Mouse (Mus musculus): Measurements from ENCODE around the gene 9130213A22Rik. TPM values are rescaled to one million over a fixed set of nuclear protein-coding genes. Genes with fewer than 3 reads are reported as not detected.

The 9130213A22Rik gene
- 1 to 10 TPM; 1.3 to 1.4 TPM for total RNA-seq (2021)
- long read RNA-seq, experiment 1, partial matches to known transcripts = 0 of 1 reads
- long read RNA-seq, experiment 1, other reads (novel, unspliced or antisense) = 1 of 1 reads
- long read RNA-seq, experiment 2 = 0 reads

- peak; percentile 79 to 82 for DNase-seq (ENCODE audit: low spot score in 2 of 2)
Observed at GRCm38 (mm10) chr11:69122336-69122951, at the start of gene 9130213A22Rik. TSS of gene 9130213A22Rik (minus strand) at chr11:69122589.

DNA sequence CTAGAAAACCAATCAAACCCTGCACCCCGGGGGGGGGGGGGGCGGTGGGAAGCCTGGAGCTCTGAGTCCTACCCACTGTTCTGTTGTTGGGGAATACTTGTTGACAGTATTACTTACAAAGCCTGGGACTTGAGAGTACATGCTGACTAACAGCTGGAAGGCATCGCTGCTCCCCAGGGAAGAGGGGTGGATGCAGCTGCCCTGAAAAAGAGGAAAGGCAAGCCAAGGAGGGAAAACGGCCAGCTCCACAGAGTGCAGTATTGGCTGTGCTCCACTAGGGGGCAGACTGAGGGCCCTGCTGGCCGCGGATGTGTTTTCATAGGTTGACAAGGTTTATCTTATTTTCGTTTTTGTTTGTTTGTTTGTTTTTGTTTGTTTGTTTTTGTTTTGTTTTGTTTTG lies 49.2 kb upstream of the 9130213A22Rik start:
- no peak for DNase-seq (ENCODE audit: low spot score in 2 of 2)

GRCm38 (mm10) chr11:69169313-69169712 lies 46.9 kb upstream of the 9130213A22Rik start:
- DNase-seq (ENCODE audit: low spot score in 2 of 2) = no peak

- DNase-seq (ENCODE audit: low spot score in 2 of 2) = no peak
Observed at GRCm38 (mm10) chr11:69156800-69157199, 34.4 kb upstream of the 9130213A22Rik start, which contains the start of gene Alox12b. TSS of gene Alox12b (plus strand) at chr11:69156989.

DNA sequence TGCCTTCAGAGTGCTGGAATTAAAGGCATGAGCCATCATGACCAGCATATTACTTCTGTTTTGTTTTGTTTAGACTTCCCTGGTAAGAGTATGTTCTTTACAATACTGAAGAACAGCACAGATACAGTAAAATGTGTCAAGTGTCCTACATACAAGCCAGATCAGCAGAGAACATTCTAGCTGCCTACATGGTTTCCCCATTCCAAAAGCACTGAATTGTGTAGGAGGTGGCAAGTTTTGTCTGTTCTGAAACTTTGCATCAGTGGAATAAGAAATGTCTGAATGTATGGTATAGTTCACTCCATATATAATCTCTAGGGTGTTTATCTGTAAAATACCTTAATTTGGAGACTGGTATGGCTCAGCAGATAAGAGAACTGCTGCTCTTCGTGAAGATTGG lies 33.0 kb upstream of the 9130213A22Rik start:
- DNase-seq (ENCODE audit: low spot score in 2 of 2) = no peak

DNA sequence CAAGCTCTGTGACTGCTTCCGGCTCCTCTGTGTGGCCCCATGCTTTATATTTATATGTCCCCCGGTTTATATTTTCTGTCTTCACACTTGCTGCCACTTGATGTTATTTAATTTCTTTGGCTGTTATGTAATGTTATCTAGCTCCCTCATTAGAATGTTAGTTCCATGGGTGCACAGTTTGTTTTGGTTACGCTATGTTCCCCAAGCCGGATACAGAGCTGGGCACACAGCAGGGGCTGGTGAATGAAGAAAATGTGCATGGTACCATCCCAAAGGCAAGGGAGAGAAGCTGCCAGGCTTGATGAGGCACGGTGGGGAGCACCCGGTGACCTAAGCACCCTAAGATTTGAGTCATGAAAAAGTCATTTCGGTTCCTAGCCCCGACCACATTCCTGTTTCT lies 31.4 kb upstream of the 9130213A22Rik start:
- no peak for DNase-seq (ENCODE audit: low spot score in 2 of 2)

DNA sequence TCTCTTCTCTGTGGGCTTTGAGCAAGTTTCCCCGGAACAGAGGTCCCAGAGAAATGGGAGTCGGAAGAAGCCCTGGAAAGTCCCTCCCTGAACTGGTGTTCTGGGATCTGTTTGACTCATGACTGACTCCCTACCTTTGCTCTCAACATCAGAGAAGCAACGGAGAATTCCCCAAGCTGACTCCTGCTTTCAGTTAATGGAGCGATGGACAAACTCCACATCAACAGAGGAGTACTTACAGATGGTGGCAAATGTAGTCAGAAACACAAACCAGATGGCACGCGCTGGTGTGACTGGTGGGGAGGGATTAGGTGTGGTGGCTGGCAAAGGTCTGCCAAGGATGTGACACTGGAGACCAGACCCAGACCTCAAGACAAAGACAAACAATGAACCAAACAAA lies 28.6 kb upstream of the 9130213A22Rik start:
- DNase-seq (ENCODE audit: low spot score in 2 of 2) = no peak

DNA sequence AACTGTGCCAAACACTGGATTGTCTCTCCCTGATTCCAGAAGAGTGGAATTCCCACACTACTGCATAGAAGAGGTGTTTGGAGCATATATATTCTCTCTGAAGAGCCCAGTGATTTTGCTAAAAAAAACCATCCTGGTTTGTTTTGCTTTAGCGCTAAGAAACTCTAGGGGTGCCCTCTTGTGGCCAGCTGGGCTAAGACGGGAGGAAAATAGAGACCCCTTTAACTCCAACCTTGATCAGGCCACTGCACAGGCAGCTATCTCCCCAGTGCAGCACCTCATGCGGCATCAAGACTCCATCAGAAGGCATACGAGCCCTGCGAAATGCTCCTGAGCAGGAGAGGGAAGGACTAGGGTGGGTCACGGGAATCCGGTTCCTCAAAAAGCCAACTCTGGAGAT lies 28.1 kb upstream of the 9130213A22Rik start:
- peak in 1 of 2 experiments; percentile 38 for DNase-seq (ENCODE audit: low spot score in 2 of 2)

DNA sequence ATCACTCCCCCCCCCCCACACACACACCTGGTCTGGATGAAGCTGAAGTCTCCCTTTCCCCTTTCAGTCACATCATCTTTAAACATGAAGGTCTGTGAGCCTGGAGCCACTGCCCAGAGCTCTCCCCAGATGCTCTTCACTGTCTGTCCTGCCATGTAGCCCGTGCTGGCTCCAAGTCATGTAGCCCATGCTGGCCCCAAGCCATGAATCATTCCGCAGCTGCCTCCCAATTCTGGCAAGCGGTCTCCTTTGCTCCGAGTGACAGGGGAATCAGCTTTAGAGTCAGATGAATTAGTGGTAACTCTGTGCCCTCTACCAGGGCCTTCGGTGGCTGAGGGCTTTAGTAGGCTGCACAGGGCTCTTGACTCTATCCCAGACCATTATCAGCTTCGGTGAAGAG lies 27.3 kb upstream of the 9130213A22Rik start:
- no peak for DNase-seq (ENCODE audit: low spot score in 2 of 2)

- DNase-seq (ENCODE audit: low spot score in 2 of 2) = no peak
Observed at GRCm38 (mm10) chr11:69148451-69148960, 26.1 kb upstream of the 9130213A22Rik start.

GRCm38 (mm10) chr11:69147546-69147945 lies 25.2 kb upstream of the 9130213A22Rik start:
- no peak for DNase-seq (ENCODE audit: low spot score in 2 of 2)

- DNase-seq (ENCODE audit: low spot score in 2 of 2) = no peak
Observed at GRCm38 (mm10) chr11:69135361-69135760, 13.0 kb upstream of the 9130213A22Rik start.

- no peak for DNase-seq (ENCODE audit: low spot score in 2 of 2)
Observed at GRCm38 (mm10) chr11:69134622-69134968, 12.2 kb upstream of the 9130213A22Rik start.

DNA sequence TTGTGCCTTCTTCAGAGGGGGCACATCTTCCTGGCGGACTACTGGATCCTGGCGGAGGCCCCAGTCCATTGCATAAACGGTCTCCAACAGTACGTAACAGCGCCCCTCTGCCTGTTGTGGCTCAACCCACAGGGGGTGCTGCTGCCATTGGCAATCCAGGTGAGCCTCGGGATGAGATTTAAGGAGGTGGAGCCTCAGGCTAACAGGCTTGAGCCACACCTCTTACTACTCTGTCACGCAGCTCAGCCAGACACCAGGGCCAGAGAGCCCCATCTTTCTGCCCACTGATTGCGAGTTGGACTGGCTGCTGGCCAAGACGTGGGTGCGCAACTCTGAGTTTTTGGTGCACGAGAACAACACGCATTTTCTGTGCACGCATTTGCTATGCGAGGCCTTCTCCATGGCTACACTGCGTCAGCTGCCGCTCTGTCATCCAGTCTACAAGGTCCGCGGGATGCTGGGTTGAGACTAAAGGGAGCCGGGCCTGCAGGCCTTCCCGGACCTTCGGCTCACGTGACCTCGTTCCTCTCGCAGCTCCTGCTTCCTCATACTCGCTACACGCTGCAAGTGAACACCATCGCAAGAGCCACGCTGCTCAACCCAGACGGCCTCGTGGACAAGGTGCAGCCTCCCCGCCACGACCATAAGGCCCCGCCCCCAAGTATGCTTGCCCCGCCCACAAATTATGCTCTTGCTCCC lies 11.7 kb upstream of the 9130213A22Rik start:
- DNase-seq (ENCODE audit: low spot score in 2 of 2) = peak in 1 of 2 experiments; percentile 39

DNA sequence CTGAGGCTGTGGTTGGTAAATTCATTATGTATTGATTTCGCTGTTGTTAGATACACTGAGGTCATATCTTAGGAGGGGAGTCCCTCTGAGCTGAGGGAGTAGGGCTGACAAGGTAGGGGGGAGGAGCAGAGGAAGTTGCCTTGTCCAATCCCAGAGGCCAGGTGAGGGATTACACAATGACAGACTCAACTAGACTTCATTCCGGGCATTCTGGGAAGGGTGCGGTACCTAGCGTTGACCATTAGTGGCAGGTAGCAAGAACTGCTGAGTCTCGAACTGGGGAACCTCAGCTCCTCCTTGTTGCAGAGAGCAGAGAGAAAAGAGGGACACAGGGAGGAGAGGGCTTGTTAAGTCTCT lies 11.2 kb upstream of the 9130213A22Rik start:
- DNase-seq (ENCODE audit: low spot score in 2 of 2) = no peak

DNA sequence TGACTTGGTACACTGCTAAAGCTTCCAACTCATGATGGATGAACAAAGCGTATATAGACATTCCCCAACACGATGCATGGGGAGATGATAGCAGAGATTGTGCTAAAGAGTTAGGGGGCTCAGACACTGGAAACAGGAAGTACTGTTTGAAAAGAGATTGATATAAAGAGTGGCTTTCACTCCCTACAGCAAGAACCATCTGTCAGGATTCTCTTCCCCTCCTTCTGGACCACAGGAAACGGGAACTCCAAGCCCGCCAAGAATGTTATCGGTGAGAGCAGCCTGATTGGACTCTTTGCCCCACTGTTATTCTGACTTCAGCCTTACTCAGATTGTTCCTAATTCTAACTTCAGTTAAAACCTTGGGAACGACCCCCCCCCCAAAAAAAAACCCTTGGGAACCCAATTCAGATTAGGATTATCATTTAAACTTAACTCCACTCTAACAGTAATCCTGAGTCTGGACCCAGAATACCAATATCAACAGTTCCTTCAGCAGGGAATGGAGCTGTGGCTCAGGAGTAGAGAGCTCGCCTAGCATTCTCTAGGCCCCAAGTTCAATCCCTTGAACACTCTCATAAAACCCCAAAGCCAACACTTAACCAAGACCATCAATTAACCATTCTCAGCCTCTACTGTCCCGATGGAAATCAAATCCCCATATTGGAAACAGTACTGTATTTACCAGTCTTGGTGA lies 6.2 kb upstream of the 9130213A22Rik start:
- no peak for DNase-seq (ENCODE audit: low spot score in 2 of 2)

DNA sequence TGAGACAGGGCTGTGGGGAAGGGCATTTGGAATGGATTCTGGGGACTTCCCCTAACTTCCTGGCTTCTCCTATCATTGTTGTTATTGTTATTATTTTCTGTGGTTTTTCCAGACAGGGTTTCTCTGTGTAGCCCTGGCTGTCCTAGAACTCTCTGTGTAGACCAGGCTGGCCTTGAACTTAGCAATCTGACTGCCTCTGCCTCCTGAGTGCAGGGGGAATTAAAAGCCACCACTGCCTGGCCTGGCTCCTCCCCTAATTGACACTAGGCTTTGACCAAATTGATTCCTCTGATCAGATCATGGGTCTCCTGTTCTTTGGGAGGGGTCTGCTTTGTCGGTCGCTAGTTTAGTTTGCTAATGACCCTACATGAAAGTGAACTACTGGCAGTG lies 4.3 kb upstream of the 9130213A22Rik start:
- DNase-seq (ENCODE audit: low spot score in 2 of 2) = no peak

- no peak for DNase-seq (ENCODE audit: low spot score in 2 of 2)
Observed at GRCm38 (mm10) chr11:69125919-69126705, 3.7 kb upstream of the 9130213A22Rik start.

GRCm38 (mm10) chr11:69125852-69125918 lies 3.3 kb upstream of the 9130213A22Rik start, which contains the start of gene Aloxe3:
TSS of gene Aloxe3 (plus strand) at chr11:69125896.
- no peak for DNase-seq (ENCODE audit: low spot score in 2 of 2)

DNA sequence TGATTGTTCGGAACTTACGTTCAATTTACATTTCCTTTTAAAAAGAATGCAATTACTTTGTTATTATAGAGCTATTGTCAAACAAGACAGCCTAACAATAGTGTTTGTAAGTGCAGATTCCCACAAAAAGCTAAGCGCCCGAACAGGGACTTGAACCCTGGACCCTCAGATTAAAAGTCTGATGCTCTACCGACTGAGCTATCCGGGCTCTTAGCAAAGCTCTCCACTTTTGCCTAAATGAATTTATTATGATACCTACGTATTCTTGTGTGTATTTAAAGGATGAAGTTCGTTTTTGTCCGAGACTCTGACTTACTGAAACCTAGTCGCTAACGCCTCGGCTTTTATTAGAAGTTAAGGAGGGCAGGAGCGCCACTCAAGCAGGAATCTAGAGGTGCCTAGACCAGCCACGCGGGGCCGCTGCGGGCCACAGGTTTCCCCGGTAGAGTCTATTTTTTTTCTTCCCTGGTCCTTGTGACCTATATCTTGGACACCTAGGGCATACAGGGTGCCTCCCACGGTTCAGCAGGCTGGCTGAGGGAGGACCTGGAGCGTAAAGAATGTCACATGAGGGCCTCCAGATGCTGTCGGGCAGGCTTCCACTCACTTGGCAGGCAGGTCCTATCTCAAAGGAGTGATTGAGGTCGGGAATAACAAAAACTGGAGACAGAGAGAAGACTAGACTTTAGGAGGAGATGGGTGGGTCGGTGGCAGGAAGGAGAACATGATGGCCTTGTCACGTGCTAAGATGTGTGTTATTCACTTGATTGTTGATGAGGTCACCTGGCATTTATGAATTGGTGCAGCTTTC lies 2.9 kb upstream of the 9130213A22Rik start:
- DNase-seq (ENCODE audit: low spot score in 2 of 2) = peak in 1 of 2 experiments; percentile 55

- DNase-seq (ENCODE audit: low spot score in 2 of 2) = no peak
Observed at GRCm38 (mm10) chr11:69124498-69124847, 2.1 kb upstream of the 9130213A22Rik start.
